Mouse (Mus musculus) heart, embryonic 13.5 days (tissue): ENCODE measurements around the gene Zfyve27. TPM values are rescaled to one million over a fixed set of nuclear protein-coding genes. Genes with fewer than 3 reads are reported as not detected.

Experiments
- ATAC-seq: fragments of 200-750 bp; cut with Nextera tagmentation; 2 replicates; pipeline ENCODE4 v1.8.0; 2017; ENCODE audit warnings: moderate TSS enrichment; ENCODE audit not compliant: insufficient number of reproducible peaks, low FRiP score, low TSS enrichment; ENCODE audit errors: extremely low read depth
- H3K27ac ChIP-seq: fragments of 300-500 bp; sonication (generic); replicated peaks from 2 replicates; pipeline ENCODE4 v1.5.1; 2015; ENCODE audit warnings: moderate library complexity, mild to moderate bottlenecking, inconsistent platforms
- H3K27me3 ChIP-seq: fragments of 300-500 bp; sonication (generic); replicated peaks from 2 replicates; pipeline ENCODE4 v1.6.1; 2015; ENCODE audit warnings: mild to moderate bottlenecking, inconsistent platforms
- H3K36me3 ChIP-seq: fragments of 300-500 bp; sonication (generic); 2 replicates; pipeline ENCODE4 v1.6.1; 2015; ENCODE audit warnings: mild to moderate bottlenecking, inconsistent platforms
- H3K4me1 ChIP-seq: fragments of 300-500 bp; sonication (generic); 2 replicates; pipeline ENCODE4 v1.6.1; 2015; ENCODE audit warnings: inconsistent platforms
- H3K4me2 ChIP-seq: fragments of 300-500 bp; sonication (generic); 2 replicates; pipeline ENCODE4 v1.6.1; 2015; ENCODE audit warnings: inconsistent platforms, mild to moderate bottlenecking, moderate library complexity
- H3K4me3 ChIP-seq: fragments of 300-500 bp; sonication (generic); 2 replicates; pipeline ENCODE4 v1.5.1; 2015; ENCODE audit warnings: moderate library complexity, mild to moderate bottlenecking, inconsistent platforms
- H3K9ac ChIP-seq: fragments of 300-500 bp; sonication (generic); 2 replicates; pipeline ENCODE4 v1.6.1; 2015; ENCODE audit warnings: inconsistent platforms, mild to moderate bottlenecking, moderate library complexity
- H3K9me3 ChIP-seq: fragments of 300-500 bp; sonication (generic); 2 replicates; pipeline ENCODE4 v1.6.1; 2016; ENCODE audit warnings: inconsistent platforms
- WGBS: fragments of 180-500 bp; shearing (Covaris S2); methylation state at CpG from one replicate; pipeline ENCODE4 v1.1.7; 2015; ENCODE audit warnings: mixed read lengths; 5-methylcytosine and 5-hydroxymethylcytosine counted together
- polyA plus RNA-seq: library from polyadenylated mRNA; unstranded; fragments of >200 nt; fragmentation: Nextera tagmentation; extraction: Ambion mirVana; gene quantifications from 2 replicates; pipeline ENCODE4 v1.2.1, GENCODE M21; 2015

Zfyve27 gene
- polyA plus RNA-seq, 1 experiment from 2014 or later = 20.2 TPM

DNA sequence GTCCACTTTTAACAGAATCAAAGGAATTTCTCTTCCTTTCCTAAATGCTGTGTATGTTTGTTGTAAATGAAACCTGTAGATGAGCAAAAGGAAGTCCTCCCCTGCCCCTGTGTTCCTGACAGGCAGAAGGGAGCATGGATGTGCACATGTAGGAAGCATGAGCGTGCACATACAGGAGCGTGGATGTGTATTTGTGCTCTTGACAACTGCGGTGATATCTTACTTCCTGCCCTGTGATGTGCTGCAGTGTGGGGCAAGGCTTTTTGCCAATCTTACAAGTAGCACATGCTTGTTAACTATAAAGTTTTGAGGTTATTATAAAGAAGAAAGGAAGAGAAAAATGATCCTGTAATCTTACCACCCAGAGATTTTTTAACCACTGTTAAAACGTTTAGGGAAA, 26.0 kb downstream of the Zfyve27 start:
- H3K9ac ChIP-seq = no peak overlapping the region
- WGBS = 72% methylated on average over 4 of the region's 4 CpGs
- H3K36me3 ChIP-seq = peaks cover 74% of the 10 kb centered on the region
- no peaks in the 10 kb centered on the region for H3K9me3 ChIP-seq
- no peak overlapping the region for H3K4me2 ChIP-seq
- no peaks in the 10 kb centered on the region for H3K27me3 ChIP-seq
- H3K4me1 ChIP-seq = 0 out of 2 replicates have a peak, but pooled peaks cover 6% of the 10 kb centered on the region
- ATAC-seq = no peak
- no peak overlapping the region for H3K4me3 ChIP-seq
- H3K27ac ChIP-seq = no peak overlapping the region

DNA sequence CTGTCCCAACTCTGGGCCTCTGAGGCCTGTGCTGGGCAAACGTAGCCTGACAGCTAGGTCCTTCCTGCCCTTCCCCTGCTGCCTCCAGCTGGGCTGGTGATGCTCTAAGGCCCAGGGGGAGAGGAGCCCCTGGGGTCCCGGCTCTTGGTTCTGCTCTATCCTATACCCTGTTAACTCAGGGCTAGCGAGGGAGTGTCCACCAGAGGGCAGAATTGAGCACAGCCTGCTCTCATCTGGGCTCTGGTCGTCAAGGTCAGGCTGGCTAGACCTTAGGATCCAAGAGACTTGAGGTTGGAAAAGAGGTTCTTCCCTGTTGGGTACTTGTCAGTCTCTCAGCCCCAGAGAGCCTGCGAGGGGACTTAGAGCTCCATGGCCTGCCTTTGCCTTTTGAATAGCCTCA, 26.7 kb downstream of the Zfyve27 start:
- WGBS = 22% methylated on average over 5 of the region's 5 CpGs
- Histone ChIP-seq H3K9ac (no peak overlapping the region), H3K4me3 (no peak overlapping the region), H3K36me3 (peaks cover 67% of the 10 kb centered on the region), H3K4me2 (no peak overlapping the region), H3K27me3 (no peaks in the 10 kb centered on the region), H3K4me1 (0 out of 2 replicates have a peak, but pooled peaks cover 6% of the 10 kb centered on the region), H3K9me3 (no peaks in the 10 kb centered on the region), H3K27ac (no peak overlapping the region)
- no peak for ATAC-seq

DNA sequence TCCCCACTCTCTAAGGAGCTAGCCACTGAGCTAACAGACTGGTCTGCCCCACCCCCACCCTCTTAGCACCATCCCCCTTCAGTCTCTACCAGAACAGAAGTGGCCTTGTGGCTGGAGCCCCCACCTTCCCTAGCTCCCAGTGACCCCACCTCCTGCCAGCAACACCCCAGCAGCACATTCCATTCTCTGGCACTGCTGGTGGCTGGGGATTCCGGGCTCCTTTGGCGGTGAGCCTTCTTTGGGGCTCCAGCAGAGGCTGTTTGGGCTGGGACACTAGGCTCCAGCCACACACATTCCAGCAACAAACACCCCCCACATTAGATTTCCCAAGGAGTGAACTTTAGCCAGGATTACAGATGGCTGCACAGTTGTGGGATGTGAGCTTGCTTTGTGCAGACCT, 29.6 kb downstream of the Zfyve27 start:
- Histone ChIP-seq H3K27me3 (peaks cover 22% of the 10 kb centered on the region), H3K4me1 (0 out of 2 replicates have a peak, but pooled peaks cover 6% of the 10 kb centered on the region), H3K9ac (no peak overlapping the region), H3K27ac (no peak overlapping the region), H3K36me3 (peaks cover 45% of the 10 kb centered on the region), H3K9me3 (no peaks in the 10 kb centered on the region), H3K4me3 (no peak overlapping the region), H3K4me2 (no peak overlapping the region)
- ATAC-seq = no peak
- WGBS = 55% methylated on average over 2 of the region's 2 CpGs

DNA sequence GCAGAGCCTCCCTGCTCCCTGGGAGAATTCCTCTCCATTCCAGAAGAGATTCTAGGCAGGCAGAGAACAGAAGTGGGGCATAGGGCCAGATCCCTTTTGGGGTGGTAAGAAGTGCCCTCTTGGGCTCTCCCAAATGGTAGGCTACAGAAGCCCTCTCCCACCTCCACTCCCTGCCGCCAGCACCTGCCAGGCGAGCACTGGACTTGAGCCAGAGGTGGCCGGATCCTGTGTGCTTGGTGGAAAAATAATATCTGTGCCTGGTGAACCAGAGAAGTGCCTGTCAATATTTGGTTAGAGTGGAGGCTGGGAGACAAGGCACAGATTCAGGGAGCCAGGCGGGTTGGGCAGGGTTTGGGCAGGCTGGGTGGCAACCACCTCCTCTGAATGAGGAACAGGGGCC, 32.6 kb downstream of the Zfyve27 start:
- peaks cover 16% of the 10 kb centered on the region for H3K36me3 ChIP-seq
- no peak overlapping the region for H3K9ac ChIP-seq
- no peak overlapping the region for H3K4me3 ChIP-seq
- H3K9me3 ChIP-seq = no peaks in the 10 kb centered on the region
- H3K27ac ChIP-seq = no peak overlapping the region
- peaks cover 11% of the 10 kb centered on the region for H3K4me1 ChIP-seq
- H3K4me2 ChIP-seq = no peak overlapping the region
- H3K27me3 ChIP-seq = peaks cover 53% of the 10 kb centered on the region
- WGBS = 74% methylated on average over 4 of the region's 4 CpGs
- no peak for ATAC-seq

DNA sequence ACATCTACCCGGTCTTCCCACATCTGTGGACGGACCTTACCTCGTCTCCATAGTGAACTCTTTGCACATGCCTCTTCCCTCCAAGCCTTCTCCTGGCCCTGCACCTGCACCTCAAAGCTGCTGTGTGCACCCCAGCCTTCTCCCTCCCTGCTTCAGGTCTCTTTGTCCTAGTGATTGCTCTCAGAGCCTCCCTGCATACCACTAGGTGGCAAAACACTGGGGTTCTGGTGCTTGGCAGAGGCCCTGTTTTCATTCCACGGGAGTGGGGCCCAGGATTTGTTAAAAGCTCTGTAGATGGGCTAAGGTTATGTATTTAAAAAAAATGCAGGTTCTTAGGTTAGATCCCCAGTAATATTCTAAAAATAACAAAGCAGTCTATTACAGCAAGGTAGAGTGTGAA, 33.3 kb downstream of the Zfyve27 start:
- 61% methylated on average over 4 of the region's 4 CpGs for WGBS
- H3K27me3 ChIP-seq = peaks cover 60% of the 10 kb centered on the region

DNA sequence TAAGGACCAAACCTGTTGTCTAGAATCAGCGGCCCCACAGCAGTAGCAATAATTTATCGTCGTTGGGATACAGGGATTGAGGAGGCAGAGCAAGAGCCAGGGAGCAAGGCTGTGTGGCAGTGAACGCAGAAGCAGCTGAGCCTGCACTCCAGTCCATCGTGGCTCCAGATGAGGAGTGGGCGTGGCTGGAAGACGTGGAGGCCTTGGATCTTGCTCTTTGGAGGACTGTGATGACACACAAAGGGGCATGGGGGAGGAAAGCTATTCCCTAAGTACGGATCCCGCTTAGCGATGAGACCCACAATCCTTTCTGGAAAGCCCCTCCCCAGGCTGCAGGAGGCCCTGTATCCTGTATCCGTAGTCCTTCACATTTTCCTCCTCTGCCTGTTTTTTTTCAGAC, 34.3 kb downstream of the Zfyve27 start:
- Histone ChIP-seq H3K27ac (no peak overlapping the region), H3K4me2 (no peak overlapping the region), H3K27me3 (peaks cover 69% of the 10 kb centered on the region), H3K9ac (no peak overlapping the region), H3K4me3 (no peak overlapping the region), H3K4me1 (peaks cover 21% of the 10 kb centered on the region), H3K36me3 (peaks cover under 1% of the 10 kb centered on the region), H3K9me3 (no peaks in the 10 kb centered on the region)
- no peak for ATAC-seq
- WGBS = 41% methylated on average over 11 of the region's 11 CpGs

More for the DNA sequence above, 33.3 kb downstream of the Zfyve27 start:
- Histone ChIP-seq H3K27ac (no peak overlapping the region), H3K36me3 (peaks cover 9% of the 10 kb centered on the region), H3K4me3 (no peak overlapping the region), H3K9me3 (no peaks in the 10 kb centered on the region), H3K9ac (no peak overlapping the region), H3K4me2 (no peak overlapping the region), H3K4me1 (peaks cover 18% of the 10 kb centered on the region)
- no peak for ATAC-seq

DNA sequence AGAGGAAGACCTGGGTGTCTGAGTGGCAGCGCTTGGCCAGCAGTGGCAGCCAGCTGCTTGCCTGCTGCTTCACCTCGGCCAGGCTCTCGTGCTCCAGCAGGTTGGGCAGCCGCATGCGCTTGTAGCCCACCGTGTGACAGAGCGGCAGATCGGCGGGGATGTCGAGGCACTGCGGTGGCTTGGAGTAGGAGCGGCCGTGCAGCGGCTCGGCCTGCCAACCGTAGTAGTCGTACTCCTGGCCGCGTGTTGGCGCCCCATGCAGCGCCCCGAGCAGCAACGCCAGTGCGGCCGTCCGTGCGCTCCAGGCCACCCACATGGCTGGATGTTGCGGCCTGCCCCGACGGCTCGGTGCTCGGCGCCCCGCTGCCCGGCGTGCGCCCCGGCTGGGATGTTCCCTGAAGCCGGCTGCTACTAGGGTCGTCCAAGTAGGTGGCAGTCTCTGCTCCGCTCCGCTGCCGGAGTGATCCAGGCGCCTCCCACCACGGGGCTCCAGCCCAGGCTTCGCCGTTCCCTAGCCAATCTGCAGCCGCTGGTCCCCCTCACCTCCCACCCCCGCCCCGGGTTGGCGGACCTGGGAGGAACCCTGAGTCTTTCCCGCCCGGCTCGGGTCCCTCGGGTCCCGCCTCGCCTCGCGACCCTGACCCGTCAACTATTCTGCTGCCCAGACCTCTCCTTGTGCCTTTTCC, 38.1 kb downstream of the Zfyve27 start, which contains the start of gene Sfrp5:
Gene Sfrp5, minus strand, starts transcription at position 557 of the 686 bp plus-strand sequence.
- ATAC-seq = no peak
- WGBS = under 1% methylated on average over 60 of the region's 60 CpGs
- no peak within 1 kb of the TSS for H3K27ac ChIP-seq

DNA sequence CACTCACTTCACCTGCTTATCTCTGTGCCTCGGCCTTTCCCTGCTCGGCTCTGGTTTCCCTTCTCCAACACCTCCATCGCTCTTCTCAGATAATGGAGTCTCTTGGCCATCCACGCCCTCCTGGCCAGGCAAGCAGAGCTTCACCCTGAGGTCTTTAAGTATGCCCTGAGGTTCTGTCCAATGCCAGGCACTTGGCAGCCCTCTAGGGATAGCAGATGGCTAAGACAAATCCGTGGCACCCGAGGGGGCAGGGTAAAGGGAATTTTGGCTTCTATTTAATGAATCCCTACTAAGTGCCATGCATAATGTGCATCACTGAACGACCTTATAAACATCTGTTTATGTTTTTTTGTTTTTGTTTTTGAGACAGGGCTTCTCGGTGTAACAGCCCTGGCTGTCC, 38.7 kb downstream of the Zfyve27 start:
- Histone ChIP-seq H3K4me3 (peak overlapping the region; percentile 46), H3K4me2 (peak overlapping the region; percentile 68)

More for the DNA sequence above, 38.1 kb downstream of the Zfyve27 start, which contains the start of gene Sfrp5:
- H3K4me1 ChIP-seq = peaks cover 16% of the 10 kb centered on the region
- H3K9ac ChIP-seq = peak within 1 kb of the TSS; percentile 59
- peak within 1 kb of the TSS; percentile 46 for H3K4me3 ChIP-seq
- peaks cover 92% of the 10 kb centered on the region for H3K27me3 ChIP-seq
- peak within 1 kb of the TSS; percentile 68 for H3K4me2 ChIP-seq
- H3K36me3 ChIP-seq = no peaks in the 10 kb centered on the region
- H3K9me3 ChIP-seq = no peaks in the 10 kb centered on the region

DNA sequence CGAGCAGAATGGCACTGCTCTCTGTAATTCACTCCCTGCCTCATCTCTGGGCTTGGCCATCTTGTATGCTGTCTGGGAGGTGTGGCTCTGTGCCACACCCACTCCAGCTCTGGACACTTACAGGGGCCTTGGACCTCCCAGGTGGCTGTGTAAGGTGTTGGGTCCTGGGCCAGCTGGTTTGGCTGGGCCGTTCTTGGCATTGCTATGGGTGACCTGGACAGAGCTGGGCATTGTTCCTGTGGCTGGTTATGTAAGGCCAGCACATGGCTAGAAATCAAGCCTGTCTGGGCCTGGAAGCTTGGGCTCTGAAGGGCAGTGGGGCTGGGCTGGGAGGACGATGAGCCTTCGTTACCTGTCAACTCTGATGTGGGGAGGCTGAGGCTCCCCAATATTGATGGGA, 40.6 kb downstream of the Zfyve27 start:
- Histone ChIP-seq H3K4me3 (no peak overlapping the region), H3K36me3 (no peaks in the 10 kb centered on the region), H3K4me2 (no peak overlapping the region), H3K4me1 (peaks cover 16% of the 10 kb centered on the region), H3K27ac (no peak overlapping the region), H3K27me3 (peaks cover 90% of the 10 kb centered on the region), H3K9ac (no peak overlapping the region), H3K9me3 (no peaks in the 10 kb centered on the region)
- WGBS = 74% methylated on average over 4 of the region's 4 CpGs
- ATAC-seq = no peak

More for the DNA sequence above, 38.7 kb downstream of the Zfyve27 start:
- Histone ChIP-seq H3K36me3 (no peaks in the 10 kb centered on the region), H3K9ac (no peak overlapping the region), H3K27ac (no peak overlapping the region), H3K27me3 (peaks cover 92% of the 10 kb centered on the region), H3K4me1 (peaks cover 16% of the 10 kb centered on the region), H3K9me3 (no peaks in the 10 kb centered on the region)
- no peak for ATAC-seq
- 24% methylated on average over 8 of the region's 8 CpGs for whole genome bisulfite sequencing

DNA sequence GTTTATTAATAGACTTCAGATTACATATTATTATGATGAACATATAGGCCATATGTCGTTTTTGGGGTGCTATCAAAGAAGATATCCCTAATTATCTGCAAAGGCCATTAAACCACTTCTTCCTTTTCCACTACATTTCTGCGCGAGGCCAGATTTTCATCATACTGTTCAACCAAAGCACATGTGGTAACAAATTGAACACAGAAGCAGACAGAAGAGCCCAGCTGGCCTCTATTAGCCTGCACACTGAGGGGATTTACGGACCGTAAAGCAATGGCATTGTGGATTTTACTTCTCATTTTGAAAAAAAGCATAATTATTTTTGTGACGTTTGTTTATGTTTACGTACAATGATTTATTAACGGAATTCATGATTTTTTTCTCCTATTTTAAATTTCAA, 41.5 kb downstream of the Zfyve27 start:
- H3K4me1 ChIP-seq = peaks cover 16% of the 10 kb centered on the region
- no peak for ATAC-seq
- H3K4me2 ChIP-seq = no peak overlapping the region
- no peaks in the 10 kb centered on the region for H3K9me3 ChIP-seq
- no peak overlapping the region for H3K27ac ChIP-seq
- WGBS = 85% methylated on average over 8 of the region's 8 CpGs
- H3K4me3 ChIP-seq = no peak overlapping the region
- no peak overlapping the region for H3K9ac ChIP-seq
- no peaks in the 10 kb centered on the region for H3K36me3 ChIP-seq
- H3K27me3 ChIP-seq = peaks cover 90% of the 10 kb centered on the region

DNA sequence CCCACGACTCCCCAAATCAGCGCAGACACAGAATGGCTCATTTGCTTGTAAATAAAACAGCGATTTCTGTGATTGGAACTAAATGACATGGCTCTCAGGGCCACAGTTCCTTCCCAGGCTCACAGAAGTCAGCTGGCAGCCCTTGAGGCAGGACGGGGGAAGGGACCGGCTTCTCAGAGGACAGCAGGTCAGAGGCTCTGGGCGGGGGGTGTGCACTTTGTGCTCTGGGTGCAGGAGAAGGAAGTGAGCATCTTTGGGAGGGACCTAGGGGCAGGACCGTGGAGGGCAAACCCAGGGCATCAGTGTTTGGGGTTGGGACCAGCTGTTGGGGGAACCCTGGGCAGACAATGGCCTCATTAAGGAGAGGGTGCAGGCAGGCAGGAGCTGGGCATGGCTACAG, 45.7 kb downstream of the Zfyve27 start:
- no peak overlapping the region for H3K4me3 ChIP-seq
- ATAC-seq = no peak

DNA sequence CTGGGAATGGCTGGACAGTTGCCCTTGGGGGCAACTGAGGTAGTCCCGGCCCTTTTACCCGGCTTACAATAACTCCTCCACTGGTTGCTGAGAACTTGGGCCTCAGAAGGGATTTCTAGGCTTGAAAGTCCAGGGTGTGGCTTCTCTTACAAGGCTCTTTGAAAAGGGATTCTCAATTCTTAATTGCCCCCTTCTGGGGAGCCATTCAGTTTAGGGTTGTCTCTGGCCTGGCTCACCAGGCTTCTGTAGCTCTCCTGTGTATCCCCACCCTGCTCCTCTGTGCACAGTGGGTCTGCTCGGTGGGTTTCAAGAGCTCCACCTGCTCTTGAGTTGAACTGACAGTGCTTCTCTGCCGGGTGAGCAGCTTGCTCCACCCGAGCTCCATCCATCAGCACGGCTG, 46.2 kb downstream of the Zfyve27 start:
- Histone ChIP-seq H3K36me3 (no peaks in the 10 kb centered on the region), H3K27ac (no peak overlapping the region), H3K27me3 (peaks cover 55% of the 10 kb centered on the region), H3K4me3 (no peak overlapping the region), H3K4me2 (no peak overlapping the region), H3K9ac (no peak overlapping the region), H3K4me1 (peaks cover 8% of the 10 kb centered on the region), H3K9me3 (no peaks in the 10 kb centered on the region)
- WGBS = 50% methylated on average over 6 of the region's 6 CpGs
- ATAC-seq = no peak

More for the DNA sequence above, 45.7 kb downstream of the Zfyve27 start:
- Histone ChIP-seq H3K27ac (no peak overlapping the region), H3K4me1 (peaks cover 8% of the 10 kb centered on the region), H3K27me3 (peaks cover 58% of the 10 kb centered on the region), H3K9ac (no peak overlapping the region), H3K4me2 (no peak overlapping the region), H3K9me3 (no peaks in the 10 kb centered on the region), H3K36me3 (no peaks in the 10 kb centered on the region)
- WGBS = 66% methylated on average over 7 of the region's 7 CpGs
